Mouse (Mus musculus): ENCODE measurements at regions not wholly inside any gene's neighbourhood (a gene's known extent, or its start where the extent isn't known, plus 50 kb on each side); places are given as distances from the start of the nearest gene placed in this dataset.

- Histone ChIP-seq H3K4me3 (replicated peaks) (no peak overlapping the region), H3K9ac (no peak overlapping the region), H3K27ac (no peak overlapping the region), H3K9me3 (no peaks in the 10 kb centered on the region), H3K36me3 (no peaks in the 10 kb centered on the region), H3K4me1 (no peaks in the 10 kb centered on the region), H3K4me2 (no peak overlapping the region), H3K27me3 (replicated peaks) (no peaks in the 10 kb centered on the region)
- no peak for ATAC-seq (ENCODE audit: insufficient read depth, low FRiP score, low read depth)
These were observed 629.6 kb downstream of the Ccdc50 start for GRCm38 (mm10) chr16:28018311-28018710.

GRCm38 (mm10) chr16:28038954-28039353 lies 650.3 kb downstream of the Ccdc50 start:
- WGBS: 35% methylated on average over 2 of the region's 2 CpGs
- H3K4me3 ChIP-seq (replicated peaks): no peak overlapping the region
- no peaks in the 10 kb centered on the region for H3K4me1 ChIP-seq
- H3K27me3 ChIP-seq (replicated peaks): no peaks in the 10 kb centered on the region
- H3K4me2 ChIP-seq: no peak overlapping the region
- H3K36me3 ChIP-seq: no peaks in the 10 kb centered on the region
- no peak overlapping the region for H3K27ac ChIP-seq
- no peaks in the 10 kb centered on the region for H3K9me3 ChIP-seq
- no peak for ATAC-seq (ENCODE audit: insufficient read depth, low FRiP score, low read depth)
- H3K9ac ChIP-seq: no peak overlapping the region

GRCm38 (mm10) chr16:28043046-28043445 lies 654.4 kb downstream of the Ccdc50 start:
- ATAC-seq (ENCODE audit: insufficient read depth, low FRiP score, low read depth): no peak
- Histone ChIP-seq H3K27me3 (replicated peaks) (no peaks in the 10 kb centered on the region), H3K27ac (no peak overlapping the region), H3K4me3 (replicated peaks) (no peak overlapping the region), H3K9ac (no peak overlapping the region), H3K9me3 (no peaks in the 10 kb centered on the region), H3K4me2 (no peak overlapping the region), H3K4me1 (no peaks in the 10 kb centered on the region), H3K36me3 (no peaks in the 10 kb centered on the region)
- 41% methylated on average over 2 of the region's 2 CpGs for WGBS

- H3K27ac ChIP-seq: no peak overlapping the region
- no peak for ATAC-seq (ENCODE audit: insufficient read depth, low FRiP score, low read depth)
- WGBS: 72% methylated on average over 5 of the region's 5 CpGs
- H3K9ac ChIP-seq: no peak overlapping the region
- no peak overlapping the region for H3K4me2 ChIP-seq
- H3K9me3 ChIP-seq: no peaks in the 10 kb centered on the region
- no peak overlapping the region for H3K4me3 ChIP-seq (replicated peaks)
- no peaks in the 10 kb centered on the region for H3K27me3 ChIP-seq (replicated peaks)
- no peaks in the 10 kb centered on the region for H3K4me1 ChIP-seq
- no peaks in the 10 kb centered on the region for H3K36me3 ChIP-seq
These were observed 676.2 kb downstream of the Ccdc50 start for GRCm38 (mm10) chr16:28064785-28065301.

GRCm38 (mm10) chr16:28082891-28083649 lies 669.8 kb downstream of the Fgf12 start:
- no peak overlapping the region for H3K4me3 ChIP-seq (replicated peaks)
- no peaks in the 10 kb centered on the region for H3K4me1 ChIP-seq
- no peak overlapping the region for H3K9ac ChIP-seq
- no peak overlapping the region for H3K27ac ChIP-seq
- no peak for ATAC-seq (ENCODE audit: insufficient read depth, low FRiP score, low read depth)
- no peaks in the 10 kb centered on the region for H3K27me3 ChIP-seq (replicated peaks)
- H3K36me3 ChIP-seq: no peaks in the 10 kb centered on the region
- no peak overlapping the region for H3K4me2 ChIP-seq
- H3K9me3 ChIP-seq: no peaks in the 10 kb centered on the region
- WGBS: 61% methylated on average over 7 of the region's 7 CpGs

- no peaks in the 10 kb centered on the region for H3K27me3 ChIP-seq (replicated peaks)
- no peaks in the 10 kb centered on the region for H3K9me3 ChIP-seq
- no peak overlapping the region for H3K9ac ChIP-seq
- H3K4me1 ChIP-seq: no peaks in the 10 kb centered on the region
- no peak for ATAC-seq (ENCODE audit: insufficient read depth, low FRiP score, low read depth)
- H3K36me3 ChIP-seq: no peaks in the 10 kb centered on the region
- H3K27ac ChIP-seq: no peak overlapping the region
- no peak overlapping the region for H3K4me2 ChIP-seq
- H3K4me3 ChIP-seq (replicated peaks): no peak overlapping the region
- 56% methylated on average over 6 of the region's 6 CpGs for WGBS
These were observed 663.3 kb downstream of the Fgf12 start for GRCm38 (mm10) chr16:28089489-28090134.

GRCm38 (mm10) chr16:28104255-28105076 lies 648.4 kb downstream of the Fgf12 start:
- WGBS: 47% methylated on average over 9 of the region's 9 CpGs
- no peak overlapping the region for H3K4me3 ChIP-seq (replicated peaks)
- H3K36me3 ChIP-seq: no peaks in the 10 kb centered on the region
- no peaks in the 10 kb centered on the region for H3K27me3 ChIP-seq (replicated peaks)
- H3K4me2 ChIP-seq: no peak overlapping the region
- 0 out of 2 replicates have a peak, but pooled peaks have one; percentile 10 for ATAC-seq (ENCODE audit: insufficient read depth, low FRiP score, low read depth)
- H3K27ac ChIP-seq: no peak overlapping the region
- no peak overlapping the region for H3K9ac ChIP-seq
- H3K9me3 ChIP-seq: no peaks in the 10 kb centered on the region
- no peaks in the 10 kb centered on the region for H3K4me1 ChIP-seq

GRCm38 (mm10) chr16:28105085-28105484 lies 647.8 kb downstream of the Fgf12 start:
- H3K27ac ChIP-seq: no peak overlapping the region
- no peak overlapping the region for H3K4me2 ChIP-seq
- no peaks in the 10 kb centered on the region for H3K9me3 ChIP-seq
- H3K36me3 ChIP-seq: no peaks in the 10 kb centered on the region
- H3K4me3 ChIP-seq (replicated peaks): no peak overlapping the region
- H3K4me1 ChIP-seq: no peaks in the 10 kb centered on the region
- no peaks in the 10 kb centered on the region for H3K27me3 ChIP-seq (replicated peaks)
- WGBS: 58% methylated on average over 7 of the region's 7 CpGs
- no peak overlapping the region for H3K9ac ChIP-seq
- no peak for ATAC-seq (ENCODE audit: insufficient read depth, low FRiP score, low read depth)

GRCm38 (mm10) chr16:28105866-28106265 lies 647.0 kb downstream of the Fgf12 start:
- WGBS: 59% methylated on average over 7 of the region's 7 CpGs

GRCm38 (mm10) chr16:28109771-28110170 lies 643.1 kb downstream of the Fgf12 start:
- 71% methylated on average over 1 of the region's 1 CpGs for WGBS
- no peaks in the 10 kb centered on the region for H3K9me3 ChIP-seq
- no peak overlapping the region for H3K4me2 ChIP-seq
- H3K36me3 ChIP-seq: no peaks in the 10 kb centered on the region
- no peak overlapping the region for H3K4me3 ChIP-seq (replicated peaks)
- no peak overlapping the region for H3K27ac ChIP-seq
- no peak for ATAC-seq (ENCODE audit: insufficient read depth, low FRiP score, low read depth)
- no peak overlapping the region for H3K9ac ChIP-seq
- H3K27me3 ChIP-seq (replicated peaks): no peaks in the 10 kb centered on the region
- H3K4me1 ChIP-seq: no peaks in the 10 kb centered on the region

More at GRCm38 (mm10) chr16:28105866-28106265, 647.0 kb downstream of the Fgf12 start:
- Histone ChIP-seq H3K27ac (no peak overlapping the region), H3K36me3 (no peaks in the 10 kb centered on the region), H3K27me3 (replicated peaks) (no peaks in the 10 kb centered on the region), H3K4me2 (no peak overlapping the region), H3K9ac (no peak overlapping the region), H3K4me3 (replicated peaks) (no peak overlapping the region), H3K4me1 (no peaks in the 10 kb centered on the region), H3K9me3 (no peaks in the 10 kb centered on the region)
- ATAC-seq (ENCODE audit: insufficient read depth, low FRiP score, low read depth): no peak
